Mouse (Mus musculus) C2C12 (cell line): ENCODE results near the gene Wnt6.

Experiments used
- CEBPB ChIP-seq: IDR thresholded peaks from one replicate; pipeline ENCODE4 v1.6.1; 2011; ENCODE audit warnings: low read depth, mild to moderate bottlenecking, control low read depth, moderate library complexity
- CTCF ChIP-seq: IDR thresholded peaks from one replicate; pipeline ENCODE4 v1.5.1; 2011; ENCODE audit not compliant: control insufficient read depth, insufficient read depth, insufficient read length
- MAX ChIP-seq: IDR thresholded peaks from one replicate; pipeline ENCODE4 v1.6.1; 2011; ENCODE audit warnings: mild to moderate bottlenecking, control low read depth
- MYOG ChIP-seq: IDR thresholded peaks from one replicate; pipeline ENCODE4 v1.6.1; 2011; ENCODE audit not compliant: control insufficient read depth, insufficient read length; ENCODE audit errors: extremely low read depth
- USF1 ChIP-seq: IDR thresholded peaks from one replicate; pipeline ENCODE4 v1.6.1; 2011; ENCODE audit warnings: low read depth, mild to moderate bottlenecking, control low read depth, moderate library complexity

DNA sequence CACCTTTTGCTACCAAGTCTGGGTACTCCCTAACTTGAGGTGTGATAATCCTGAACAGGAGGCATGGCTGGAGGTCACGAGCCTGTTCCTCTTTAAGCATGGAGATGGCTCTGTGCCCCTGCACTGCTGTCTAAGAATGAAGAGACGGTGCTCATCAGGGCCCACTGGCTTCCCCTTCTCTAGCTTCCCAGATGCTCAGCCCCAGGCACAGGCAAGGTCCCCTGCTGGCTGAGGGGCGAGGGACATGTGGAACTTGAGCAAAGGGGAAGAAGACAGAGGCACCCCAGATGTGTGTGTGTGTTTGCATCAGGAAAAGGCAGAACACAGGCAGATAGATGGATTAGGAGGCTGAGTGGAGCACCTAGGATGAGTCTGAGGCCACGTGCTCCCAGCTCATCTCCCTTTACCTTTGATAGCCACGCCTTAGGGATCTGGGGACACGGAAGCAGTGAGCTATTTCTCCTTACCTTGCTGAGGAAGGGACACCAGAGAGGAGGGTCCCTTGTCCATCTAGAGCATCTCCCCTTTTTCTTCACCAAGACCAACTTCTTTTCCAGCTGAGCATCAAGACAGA is 17.0 kb downstream of the Wnt6 start:
- no peak for TF ChIP-seq CTCF
- TF ChIP-seq MAX = no peak
- TF ChIP-seq MYOG = no peak
- no peak for TF ChIP-seq USF1
- TF ChIP-seq CEBPB = no peak
